Mouse (Mus musculus) CH12.LX (cell line): ENCODE measurements around the gene Zfp384.

Experiments used
- CTCF ChIP-seq, 2 experiments: IDR thresholded peaks in 1 of 2; conservative IDR thresholded peaks in 1 of 2; 2 replicates each; pipeline ENCODE4 v1.5.1; 2011 to 2012; ENCODE audit warnings: low read depth in 2 of 2, low read length in 2 of 2, improper control_type of control experiment in 1 of 2, inconsistent platforms in 1 of 2, mild to moderate bottlenecking in 1 of 2, moderate library complexity in 1 of 2
- E2F4 ChIP-seq: IDR thresholded peaks from 2 replicates; pipeline ENCODE4 v1.6.1; 2011; ENCODE audit warnings: low read depth, low read length, improper control_type of control experiment; ENCODE audit not compliant: insufficient replicate concordance
- ELF1 ChIP-seq: IDR thresholded peaks from 2 replicates; pipeline ENCODE4 v1.6.1; 2014; ENCODE audit warnings: low read depth, mild to moderate bottlenecking, inconsistent platforms, low read length, improper control_type of control experiment
- JUND ChIP-seq: conservative IDR thresholded peaks from 2 replicates; pipeline ENCODE4 v1.6.1; 2011; ENCODE audit warnings: low read depth, low read length, improper control_type of control experiment
- POLR2A ChIP-seq: IDR thresholded peaks from 2 replicates; pipeline ENCODE4 v1.6.1; 2011; ENCODE audit warnings: low read depth, mild to moderate bottlenecking, improper control_type of control experiment, low read length
- SMC3 ChIP-seq: IDR thresholded peaks from 2 replicates; pipeline ENCODE4 v1.6.1; 2011; ENCODE audit warnings: low read depth, low read length, improper control_type of control experiment
- TCF12 ChIP-seq: IDR thresholded peaks from 2 replicates; pipeline ENCODE4 v1.6.1; 2014; ENCODE audit warnings: low read depth, mild to moderate bottlenecking, inconsistent platforms, low read length, improper control_type of control experiment
- UBTF ChIP-seq: IDR thresholded peaks from 2 replicates; pipeline ENCODE4 v1.6.1; 2012; ENCODE audit warnings: low read depth, mild to moderate bottlenecking, inconsistent platforms, low read length, improper control_type of control experiment, moderate library complexity
- ZC3H11A ChIP-seq: IDR thresholded peaks from 2 replicates; pipeline ENCODE4 v1.6.1; 2012; ENCODE audit warnings: low read depth, mild to moderate bottlenecking, inconsistent platforms, low read length, improper control_type of control experiment
- ZNF384 ChIP-seq: IDR thresholded peaks from 2 replicates; pipeline ENCODE4 v1.6.1; 2012; ENCODE audit warnings: low read depth, low read length, improper control_type of control experiment, inconsistent platforms

- TF ChIP-seq ELF1 (no peak), CTCF (conservative IDR thresholded peaks at IDR 0.05 in 1 of 2, IDR thresholded peaks at IDR 0.05 in 1 of 2; ENCODE audit: low read depth in 2 of 2, low read length in 2 of 2) (no peak), POLR2A (no peak), JUND (no peak), E2F4 (no peak), ZC3H11A (no peak), ZNF384 (no peak), TCF12 (no peak), UBTF (no peak), SMC3 (no peak)
Measured at GRCm38 (mm10) chr6:125040221-125040620, 31.3 kb downstream of the Zfp384 start.
